Mouse (Mus musculus) stomach, embryonic 16.5 days (tissue): Measurements from ENCODE around the gene Ugt1a7c. TPM values are rescaled to one million over a fixed set of nuclear protein-coding genes. Genes with fewer than 3 reads are reported as not detected.
"Not testable (repeated sequence)": the region's sequence is repeated elsewhere in the genome, so short reads cannot be mapped to it uniquely, and the experiment has no call there.

Experiments
- ATAC-seq: fragments of 200-750 bp; cut with Nextera tagmentation; 2 replicates; pipeline ENCODE4 v1.8.0; 2017; ENCODE audit warnings: moderate number of reproducible peaks, moderate TSS enrichment; ENCODE audit not compliant: insufficient read depth, low FRiP score
- H3K27ac ChIP-seq: fragments of 300-500 bp; sonication (generic); 2 replicates; pipeline ENCODE4 v1.5.1; 2014; ENCODE audit warnings: low read length
- H3K27me3 ChIP-seq: fragments of 300-500 bp; sonication (generic); 2 replicates; pipeline ENCODE4 v1.6.1; 2014; ENCODE audit warnings: low read length, control low read depth, mixed read lengths; ENCODE audit not compliant: control insufficient read depth, insufficient read depth
- H3K36me3 ChIP-seq: fragments of 300-500 bp; sonication (generic); 2 replicates; pipeline ENCODE4 v1.6.1; 2014; ENCODE audit warnings: low read length; ENCODE audit not compliant: control insufficient read depth, insufficient read depth
- H3K4me1 ChIP-seq: fragments of 300-500 bp; sonication (generic); 2 replicates; pipeline ENCODE4 v1.6.1; 2014; ENCODE audit warnings: low read length, control low read depth, mixed read lengths; ENCODE audit not compliant: control insufficient read depth, insufficient read depth
- H3K4me2 ChIP-seq: fragments of 300-500 bp; sonication (generic); 2 replicates; pipeline ENCODE4 v1.6.1; 2014; ENCODE audit warnings: low read depth, low read length, mixed read lengths
- H3K4me3 ChIP-seq: fragments of 300-500 bp; sonication (generic); replicated peaks from 2 replicates; pipeline ENCODE4 v1.5.1; 2014; ENCODE audit warnings: mild to moderate bottlenecking, low read length
- H3K9ac ChIP-seq: fragments of 300-500 bp; sonication (generic); 2 replicates; pipeline ENCODE4 v1.6.1; 2014; ENCODE audit warnings: low read length
- H3K9me3 ChIP-seq: fragments of 300-500 bp; sonication (generic); replicated peaks from 2 replicates; pipeline ENCODE4 v1.6.1; 2016; ENCODE audit warnings: low read length, control low read depth; ENCODE audit not compliant: control insufficient read depth
- WGBS: fragments of 180-500 bp; shearing (Covaris S2); extraction: QIAGEN DNeasy Blood & Tissue Kit; methylation state at CpG from one replicate; pipeline ENCODE4 v1.1.7; 2014; 5-methylcytosine and 5-hydroxymethylcytosine counted together
- polyA plus RNA-seq: library from polyadenylated mRNA; unstranded; fragments of >200 nt; fragmentation: Nextera tagmentation; extraction: Ambion mirVana; gene quantifications from 2 replicates; pipeline ENCODE4 v1.2.1, GENCODE M21; 2015

Gene Ugt1a7c
- 13.4 and 15.8 TPM in 2 replicates for polyA plus RNA-seq

GRCm38 (mm10) chr1:88094941-88095492 is at the start of gene Ugt1a7c:
Gene Ugt1a7c, plus strand, starts transcription at chr1:88095062.
- Histone ChIP-seq H3K9ac (peak within 1 kb of the TSS; percentile 57), H3K9me3 (no peaks in the 10 kb centered on the region), H3K4me2 (peak within 1 kb of the TSS; percentile 43), H3K36me3 (no peaks in the 10 kb centered on the region), H3K27ac (peak within 1 kb of the TSS; percentile 93), H3K4me3 (peak within 1 kb of the TSS; percentile 29), H3K27me3 (no peaks in the 10 kb centered on the region), H3K4me1 (0 out of 2 replicates have a peak, but pooled peaks cover 10% of the 10 kb centered on the region)
- WGBS = 21% methylated on average over 10 of the region's 10 CpGs
- peak; percentile 76; the same call in 1 of the 2 replicates for ATAC-seq

DNA sequence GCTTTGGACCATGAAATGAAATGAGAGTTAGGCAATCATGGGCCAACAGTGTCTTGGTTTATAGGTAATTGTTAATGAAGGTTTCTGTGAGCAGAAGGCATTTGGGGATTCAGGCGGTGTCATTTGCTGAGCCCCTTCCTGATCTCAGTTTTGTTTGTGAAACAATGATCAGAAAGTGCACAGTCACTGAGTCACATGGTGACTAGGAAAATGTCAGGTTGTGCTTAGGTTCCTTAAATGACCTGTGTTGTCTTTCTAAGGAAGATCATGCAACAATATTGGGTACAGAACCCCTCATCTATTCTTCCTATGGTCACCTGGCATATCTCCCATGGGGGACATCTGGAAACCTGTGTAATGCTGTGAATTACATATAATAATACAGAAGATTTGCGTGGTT is 47.5 kb upstream of the Ugt1a7c start:
- 81% methylated on average over 2 of the region's 2 CpGs for WGBS
- ATAC-seq = not testable (repeated sequence)

GRCm38 (mm10) chr1:88055088-88055487 is 39.8 kb upstream of the Ugt1a7c start, which contains the start of gene Ugt1a10:
Gene Ugt1a10, plus strand, starts transcription at chr1:88055388.
- no peaks in the 10 kb centered on the region for H3K4me1 ChIP-seq
- no peak for ATAC-seq
- no peak within 1 kb of the TSS for H3K27ac ChIP-seq
- H3K4me2 ChIP-seq = no peak within 1 kb of the TSS
- no peaks in the 10 kb centered on the region for H3K36me3 ChIP-seq
- H3K9me3 ChIP-seq = no peaks in the 10 kb centered on the region
- no peak within 1 kb of the TSS for H3K9ac ChIP-seq
- WGBS = 67% methylated on average over 1 of the region's 1 CpGs
- no peaks in the 10 kb centered on the region for H3K27me3 ChIP-seq
- no peak within 1 kb of the TSS for H3K4me3 ChIP-seq

More for the DNA sequence above, 47.5 kb upstream of the Ugt1a7c start:
- not testable (repeated sequence) for H3K9me3 ChIP-seq, H3K27ac ChIP-seq, H3K4me1 ChIP-seq, H3K4me3 ChIP-seq, H3K4me2 ChIP-seq, H3K36me3 ChIP-seq, H3K9ac ChIP-seq, H3K27me3 ChIP-seq

GRCm38 (mm10) chr1:88066472-88067102 is 28.3 kb upstream of the Ugt1a7c start:
- not testable (repeated sequence) for H3K27ac ChIP-seq, H3K36me3 ChIP-seq, H3K4me2 ChIP-seq, H3K9ac ChIP-seq, H3K4me1 ChIP-seq, ATAC-seq, H3K4me3 ChIP-seq, H3K27me3 ChIP-seq, H3K9me3 ChIP-seq
- WGBS = 75% methylated on average over 1 of the region's 2 CpGs

- H3K4me1 ChIP-seq = no peaks in the 10 kb centered on the region
- H3K36me3 ChIP-seq = no peaks in the 10 kb centered on the region
- no peak within 1 kb of the TSS for H3K27ac ChIP-seq
- WGBS = 41% methylated on average over 2 of the region's 2 CpGs
- H3K9me3 ChIP-seq = no peaks in the 10 kb centered on the region
- H3K27me3 ChIP-seq = no peaks in the 10 kb centered on the region
- ATAC-seq = no peak
- H3K4me3 ChIP-seq = no peak within 1 kb of the TSS
- H3K9ac ChIP-seq = no peak within 1 kb of the TSS
- no peak within 1 kb of the TSS for H3K4me2 ChIP-seq
Measured at GRCm38 (mm10) chr1:88070495-88070894, 24.4 kb upstream of the Ugt1a7c start, which contains the start of gene Ugt1a9. Gene Ugt1a9, plus strand, starts transcription at chr1:88070800.

DNA sequence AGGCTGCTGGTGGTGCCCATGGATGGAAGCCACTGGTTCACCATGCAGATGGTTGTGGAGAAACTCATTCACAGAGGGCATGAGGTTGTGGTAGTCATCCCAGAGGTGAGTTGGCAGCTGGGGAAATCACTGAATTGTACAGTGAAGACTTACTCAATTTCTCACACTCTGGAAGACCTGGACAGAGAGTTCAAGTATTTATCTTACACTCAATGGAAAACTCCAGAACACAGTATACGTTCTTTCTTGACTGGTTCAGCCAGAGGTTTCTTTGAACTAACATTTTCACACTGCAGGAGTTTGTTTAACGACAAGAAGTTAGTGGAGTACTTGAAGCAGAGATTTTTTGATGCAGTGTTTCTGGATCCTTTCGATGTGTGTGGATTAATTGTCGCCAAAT is 24.0 kb upstream of the Ugt1a7c start:
- no peaks in the 10 kb centered on the region for H3K36me3 ChIP-seq
- no peak overlapping the region for H3K4me3 ChIP-seq
- H3K4me2 ChIP-seq = no peak overlapping the region
- no peaks in the 10 kb centered on the region for H3K27me3 ChIP-seq
- no peak overlapping the region for H3K9ac ChIP-seq
- no peak for ATAC-seq
- H3K4me1 ChIP-seq = no peaks in the 10 kb centered on the region
- 69% methylated on average over 4 of the region's 4 CpGs for WGBS
- H3K27ac ChIP-seq = no peak overlapping the region
- no peaks in the 10 kb centered on the region for H3K9me3 ChIP-seq

- H3K4me1 ChIP-seq = no peaks in the 10 kb centered on the region
- no peak overlapping the region for H3K27ac ChIP-seq
- WGBS = 76% methylated on average over 2 of the region's 2 CpGs
- no peak overlapping the region for H3K4me2 ChIP-seq
- no peak for ATAC-seq
- H3K4me3 ChIP-seq = no peak overlapping the region
- no peaks in the 10 kb centered on the region for H3K36me3 ChIP-seq
- H3K27me3 ChIP-seq = no peaks in the 10 kb centered on the region
- no peaks in the 10 kb centered on the region for H3K9me3 ChIP-seq
- no peak overlapping the region for H3K9ac ChIP-seq
Measured at GRCm38 (mm10) chr1:88074471-88074870, 20.4 kb upstream of the Ugt1a7c start.

GRCm38 (mm10) chr1:88077128-88077527 is 17.7 kb upstream of the Ugt1a7c start:
- no peaks in the 10 kb centered on the region for H3K9me3 ChIP-seq
- H3K27me3 ChIP-seq = no peaks in the 10 kb centered on the region
- H3K36me3 ChIP-seq = no peaks in the 10 kb centered on the region
- no peak overlapping the region for H3K4me3 ChIP-seq
- ATAC-seq = no peak
- WGBS = 97% methylated on average over 1 of the region's 1 CpGs
- no peak overlapping the region for H3K9ac ChIP-seq
- H3K27ac ChIP-seq = no peak overlapping the region
- H3K4me1 ChIP-seq = no peaks in the 10 kb centered on the region
- H3K4me2 ChIP-seq = no peak overlapping the region

DNA sequence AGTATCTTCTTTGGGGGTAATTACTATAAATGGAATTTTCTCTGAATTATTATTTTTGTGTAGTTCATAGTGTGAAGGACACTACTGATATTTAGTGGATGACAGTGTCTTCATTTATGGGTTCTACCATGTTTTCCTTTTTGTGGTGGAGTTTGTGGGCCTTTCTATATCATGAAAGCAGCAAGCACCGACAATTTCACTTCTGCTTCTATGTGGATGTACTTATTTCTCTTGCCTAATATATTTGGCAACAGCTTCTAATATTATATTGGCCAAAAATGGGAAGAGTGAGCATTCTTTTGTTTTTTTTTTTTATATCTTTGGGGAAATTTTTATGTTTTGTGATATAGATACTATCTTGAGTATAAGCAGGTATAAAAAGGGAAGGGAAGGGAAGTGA is 13.2 kb upstream of the Ugt1a7c start:
- Histone ChIP-seq H3K9ac (no peak overlapping the region), H3K4me3 (no peak overlapping the region), H3K4me2 (no peak overlapping the region), H3K9me3 (no peaks in the 10 kb centered on the region), H3K4me1 (no peaks in the 10 kb centered on the region), H3K27ac (no peak overlapping the region), H3K27me3 (no peaks in the 10 kb centered on the region), H3K36me3 (no peaks in the 10 kb centered on the region)
- 98% methylated on average over 1 of the region's 1 CpGs for WGBS
- no peak for ATAC-seq
